Mouse (Mus musculus) urinary bladder, postnatal 4 days (tissue): ENCODE measurements around the gene Gm49358.

Experiments
- DNase-seq, 2 experiments: peaks; one replicate each; pipeline ENCODE4 v3.0.0; 2021 to 2022; ENCODE audit warnings: low spot score in 2 of 2

The Gm49358 gene

GRCm38 (mm10) chr10:86763672-86764071, at the start of gene Gm49358:
Gene Gm49358, plus strand, starts transcription at chr10:86763972.
- DNase-seq: no peak

- DNase-seq: peak in 1 of 2 experiments; percentile 28
Observed at GRCm38 (mm10) chr10:86727548-86727980, 36.2 kb upstream of the Gm49358 start.

- no peak for DNase-seq
Observed at GRCm38 (mm10) chr10:86728176-86728575, 35.6 kb upstream of the Gm49358 start.

GRCm38 (mm10) chr10:86730823-86731499, 32.8 kb upstream of the Gm49358 start:
- peak; percentile 64 to 83 for DNase-seq

- DNase-seq: no peak
Observed at GRCm38 (mm10) chr10:86731500-86731863, 32.3 kb upstream of the Gm49358 start.

GRCm38 (mm10) chr10:86735036-86735435, 28.7 kb upstream of the Gm49358 start:
- DNase-seq: no peak

- no peak for DNase-seq
Observed at GRCm38 (mm10) chr10:86742918-86743317, 20.9 kb upstream of the Gm49358 start.

- DNase-seq: no peak
Observed at GRCm38 (mm10) chr10:86744306-86744705, 19.5 kb upstream of the Gm49358 start.

- DNase-seq: no peak
Observed at GRCm38 (mm10) chr10:86755816-86756502, 7.8 kb upstream of the Gm49358 start.

- no peak for DNase-seq
Observed at GRCm38 (mm10) chr10:86757724-86758123, 6.0 kb upstream of the Gm49358 start.

GRCm38 (mm10) chr10:86758211-86758610, 5.6 kb upstream of the Gm49358 start:
- no peak for DNase-seq

- no peak for DNase-seq
Observed at GRCm38 (mm10) chr10:86761236-86761635, 2.5 kb upstream of the Gm49358 start.

- DNase-seq: no peak
Observed at GRCm38 (mm10) chr10:86761722-86762383, 1.9 kb upstream of the Gm49358 start.

- no peak for DNase-seq
Observed at GRCm38 (mm10) chr10:86762384-86762730, 1.4 kb upstream of the Gm49358 start.

GRCm38 (mm10) chr10:86765344-86765966, 1.7 kb downstream of the Gm49358 start:
- DNase-seq: no peak

GRCm38 (mm10) chr10:86769216-86769615, 5.4 kb downstream of the Gm49358 start:
- DNase-seq: no peak

- no peak for DNase-seq
Observed at GRCm38 (mm10) chr10:86769797-86770196, 6.0 kb downstream of the Gm49358 start.

- no peak for DNase-seq
Observed at GRCm38 (mm10) chr10:86771701-86772100, 7.9 kb downstream of the Gm49358 start.

GRCm38 (mm10) chr10:86772231-86772631, 8.5 kb downstream of the Gm49358 start:
- no peak for DNase-seq

GRCm38 (mm10) chr10:86773360-86773759, 9.6 kb downstream of the Gm49358 start:
- no peak for DNase-seq

GRCm38 (mm10) chr10:86776281-86776680, 12.5 kb downstream of the Gm49358 start:
- DNase-seq: no peak

GRCm38 (mm10) chr10:86777614-86778319, 14.0 kb downstream of the Gm49358 start:
- DNase-seq: no peak
